ENCODE assay signal across 13 mouse cellular contexts in genomic region chr2:4018909-4019308, GRCm38 (mm10). TPM values are rescaled to one million over a fixed set of nuclear protein-coding genes. Genes with fewer than 3 reads are reported as not detected.
DNase-seq lines count a peak whose midpoint lies in the region; ATAC-seq and TF ChIP-seq lines count a peak whose summit lies in the region.
"Had no signal": no experiment of that assay in that cellular context is flagged by ENCODE, and none has a peak within 500 bp of the region (broad histone marks: within the 10 kb centered on the region; RNA-seq: fewer than 3 reads in every experiment).

No protein-coding gene starts in this region.

- H3K4me1 ChIP-seq in forebrain, embryonic 14.5 days (ENCODE audit: control insufficient read depth, insufficient read depth, low read length): no peaks in the 10 kb centered on the region
- peaks cover 17% of the 10 kb centered on the region for H3K4me1 ChIP-seq in forebrain, embryonic 12.5 days
- peaks cover 13% of the 10 kb centered on the region for H3K4me1 ChIP-seq in neural tube, embryonic 12.5 days
- H3K4me1 ChIP-seq in limb, embryonic 14.5 days (ENCODE audit: control insufficient read depth, insufficient read depth, low read length): peaks cover 20% of the 10 kb centered on the region

- H3K9ac ChIP-seq in forebrain, embryonic 14.5 days (ENCODE audit: low read length): no peak overlapping the region
- H3K9ac ChIP-seq in forebrain, embryonic 12.5 days: no peak overlapping the region
- no peak overlapping the region for H3K9ac ChIP-seq in neural tube, embryonic 12.5 days
- H3K9ac ChIP-seq in limb, embryonic 14.5 days (ENCODE audit: low read depth, low read length, severe bottlenecking): 0 out of 2 replicates have a peak overlapping the region, but pooled peaks have one; percentile 38

- no peaks in the 10 kb centered on the region for H3K27me3 ChIP-seq in forebrain, embryonic 14.5 days (replicated peaks; ENCODE audit: control insufficient read depth, insufficient read depth, low read length)
- no peaks in the 10 kb centered on the region for H3K27me3 ChIP-seq in forebrain, embryonic 12.5 days
- H3K27me3 ChIP-seq in neural tube, embryonic 12.5 days (replicated peaks): no peaks in the 10 kb centered on the region
- H3K27me3 ChIP-seq in limb, embryonic 14.5 days (ENCODE audit: control insufficient read depth, insufficient read depth, low read length): no peaks in the 10 kb centered on the region

- H3K4me2 ChIP-seq in forebrain, embryonic 14.5 days (ENCODE audit: low read length): peak overlapping the region; percentile 34
- no peak overlapping the region for H3K4me2 ChIP-seq in forebrain, embryonic 12.5 days
- H3K4me2 ChIP-seq in neural tube, embryonic 12.5 days (replicated peaks): peak overlapping the region; percentile 45; the same call in 1 of the 2 replicates
- no peak overlapping the region for H3K4me2 ChIP-seq in limb, embryonic 14.5 days (replicated peaks; ENCODE audit: low read depth, low read length, severe bottlenecking)

- no peak for TF ChIP-seq POLR2A in limb, embryonic 14.5 days (IDR thresholded peaks at IDR 0.05; ENCODE audit: borderline replicate concordance, extremely low read depth, insufficient read depth, insufficient read length)

- H3K27ac ChIP-seq in forebrain, embryonic 14.5 days (ENCODE audit: low read depth, low read length): no peak overlapping the region
- no peak overlapping the region for H3K27ac ChIP-seq in forebrain, embryonic 12.5 days
- H3K27ac ChIP-seq in neural tube, embryonic 12.5 days: no peak overlapping the region
- no peak overlapping the region for H3K27ac ChIP-seq in limb, embryonic 14.5 days (replicated peaks; ENCODE audit: low read depth, low read length)

- H3K9me3 ChIP-seq in forebrain, embryonic 14.5 days (replicated peaks; ENCODE audit: control insufficient read depth, low read length): no peaks in the 10 kb centered on the region
- H3K9me3 ChIP-seq in forebrain, embryonic 12.5 days: no peaks in the 10 kb centered on the region
- H3K9me3 ChIP-seq in neural tube, embryonic 12.5 days: no peaks in the 10 kb centered on the region
- H3K9me3 ChIP-seq in limb, embryonic 14.5 days (ENCODE audit: control insufficient read depth, low read length): no peaks in the 10 kb centered on the region
- H3K9me3 ChIP-seq: G1E had no signal

- no peaks in the 10 kb centered on the region for H3K36me3 ChIP-seq in forebrain, embryonic 14.5 days (ENCODE audit: control insufficient read depth, insufficient read depth, low read length)
- H3K36me3 ChIP-seq in forebrain, embryonic 12.5 days (replicated peaks): no peaks in the 10 kb centered on the region
- no peaks in the 10 kb centered on the region for H3K36me3 ChIP-seq in neural tube, embryonic 12.5 days
- no peaks in the 10 kb centered on the region for H3K36me3 ChIP-seq in limb, embryonic 14.5 days (ENCODE audit: control insufficient read depth, insufficient read depth, low read length)
- H3K36me3 ChIP-seq: G1E had no signal

- H3K4me3 ChIP-seq in forebrain, embryonic 14.5 days (ENCODE audit: low read depth, low read length): no peak overlapping the region
- H3K4me3 ChIP-seq in forebrain, embryonic 12.5 days (replicated peaks): no peak overlapping the region
- no peak overlapping the region for H3K4me3 ChIP-seq in neural tube, embryonic 12.5 days
- no peak overlapping the region for H3K4me3 ChIP-seq in limb, embryonic 14.5 days (replicated peaks; ENCODE audit: low read length)
- H3K4me3 ChIP-seq: erythroblast, embryonic 14.5 days; myocyte had no signal

- DNase-seq in forebrain, embryonic 14.5 days (ENCODE audit: low spot score): no peak
- DNase-seq in neural tube, embryonic 10.5 days (ENCODE audit: extremely low spot score, low spot score): no peak
- DNase-seq in limb, embryonic 14.5 days (ENCODE audit: low spot score): no peak
- no peak for DNase-seq in frontal cortex, postnatal 25 days (ENCODE audit: low spot score in 2 of 2)
- no peak for DNase-seq in lung, postnatal 4 days
- no peak for DNase-seq in gastrocnemius, postnatal 4 days (ENCODE audit: low spot score in 2 of 2)
- DNase-seq: lung, postnatal 14 days had no signal

- 81% methylated on average over 4 of the region's 4 CpGs for WGBS in forebrain, embryonic 14.5 days
- WGBS in forebrain, embryonic 12.5 days: 74% methylated on average over 4 of the region's 4 CpGs
- WGBS in neural tube, embryonic 12.5 days: 49% methylated on average over 4 of the region's 4 CpGs
- WGBS in limb, embryonic 14.5 days: 32% methylated on average over 4 of the region's 4 CpGs

- no peak for ATAC-seq in forebrain, embryonic 14.5 days
- ATAC-seq in forebrain, embryonic 12.5 days (ENCODE audit: low FRiP score): no peak
- peak; percentile 17; the same call in 1 of the 2 replicates for ATAC-seq in neural tube, embryonic 12.5 days (ENCODE audit: low FRiP score, low read depth)
- ATAC-seq in limb, embryonic 14.5 days (ENCODE audit: low FRiP score, low read depth): no peak
- ATAC-seq: activated CD4-positive, CD25-positive, alpha-beta regulatory T cell, adult 4 months had no signal

RNA-seq across cellular contexts. Expression of gene Frmd4a, which starts 1.4 kb away (rescaled TPM):
- 36.9 and 51.7 TPM in 2 replicates for polyA plus RNA-seq in forebrain, embryonic 14.5 days (2014; fragmentation: Nextera tagmentation; extraction: Ambion mirVana)
- 51.3 and 56.7 TPM in 2 replicates for polyA plus RNA-seq in forebrain, embryonic 12.5 days (2016; fragmentation: Nextera tagmentation; extraction: Ambion mirVana)
- polyA plus RNA-seq in neural tube, embryonic 12.5 days (2016; fragmentation: Nextera tagmentation; extraction: Ambion mirVana): 55.6 and 56.7 TPM in 2 replicates
- polyA plus RNA-seq in limb, embryonic 14.5 days (2012; rRNA removed): 47.0 and 59.3 TPM in 2 replicates
- polyA plus RNA-seq in limb, embryonic 14.5 days (2014; fragmentation: Nextera tagmentation; extraction: Ambion mirVana): 39.6 and 48.2 TPM in 2 replicates
- 10 to 100 TPM; 32.9 to 38.0 TPM for total RNA-seq in gastrocnemius, postnatal 4 days (2021)

Comparison
In these comparisons a context has a peak if more than half of its experiments do, and no peak if none do; other contexts are left out.
1. H3K4me2 ChIP-seq: peak in forebrain, embryonic 14.5 days (single experiment) and neural tube, embryonic 12.5 days (single experiment); none in forebrain, embryonic 12.5 days (single experiment) and limb, embryonic 14.5 days (single experiment).